Mouse (Mus musculus) kidney, adult 2 months (tissue): ENCODE measurements around the gene Tmem128. TPM values are rescaled to one million over a fixed set of nuclear protein-coding genes. Genes with fewer than 3 reads are reported as not detected.
A peak's percentile ranks its signal among the peaks of the same experiment; 100 is the strongest.

Experiments
- DNase-seq: peaks from one replicate; pipeline ENCODE4 v3.0.0; 2021
- H3K27ac ChIP-seq: fragments of 200-500 bp; 2 replicates; pipeline ENCODE4 v1.5.1; 2012; ENCODE audit warnings: low read depth, low read length, control low read depth, inconsistent platforms; ENCODE audit not compliant: insufficient read depth
- H3K27me3 ChIP-seq: fragments of 200-500 bp; replicated peaks from 2 replicates; pipeline ENCODE4 v1.6.1; 2012; ENCODE audit warnings: mild to moderate bottlenecking, moderate library complexity, low read length, inconsistent platforms; ENCODE audit not compliant: control insufficient read depth, insufficient read depth
- H3K36me3 ChIP-seq: fragments of 200-500 bp; 2 replicates; pipeline ENCODE4 v1.6.1; 2012; ENCODE audit warnings: mild to moderate bottlenecking, moderate library complexity, low read length, inconsistent platforms; ENCODE audit not compliant: control insufficient read depth, insufficient read depth
- H3K4me1 ChIP-seq: fragments of 200-500 bp; 2 replicates; pipeline ENCODE4 v1.6.1; 2011; ENCODE audit warnings: low read length; ENCODE audit not compliant: control insufficient read depth, insufficient read depth
- H3K4me3 ChIP-seq: fragments of 200-500 bp; 2 replicates; pipeline ENCODE4 v1.5.1; 2011; ENCODE audit warnings: mild to moderate bottlenecking, low read depth, low read length, control low read depth; ENCODE audit not compliant: insufficient read depth
- CTCF ChIP-seq: fragments of 200-500 bp; conservative IDR thresholded peaks from 2 replicates; pipeline ENCODE4 v1.5.1; 2011; ENCODE audit warnings: low read depth, mild to moderate bottlenecking, control low read depth, low read length, moderate library complexity, mixed read lengths; ENCODE audit not compliant: insufficient read depth, insufficient read length
- POLR2A ChIP-seq: fragments of 200-500 bp; IDR thresholded peaks from one replicate; pipeline ENCODE4 v1.6.1; 2011; ENCODE audit warnings: low read depth, low read length, control low read depth
- WGBS: fragments of 180-500 bp; shearing (Covaris S2); methylation state at CpG from one replicate; pipeline ENCODE4 v1.1.7; 2018; 5-methylcytosine and 5-hydroxymethylcytosine counted together
- polyA plus RNA-seq: library from polyadenylated mRNA; depleted of rRNA; stranded (reverse); fragments of >200 nt; gene quantifications from 2 replicates; pipeline ENCODE4 v1.2.3, GENCODE M21; 2012; rRNA removed

Gene Tmem128
- polyA plus RNA-seq: 33.3 and 40.6 TPM in 2 replicates

- no peaks in the 10 kb centered on the region; the same call in 1 of the 2 replicates for H3K36me3 ChIP-seq
- peak; percentile 73 for DNase-seq
- H3K4me3 ChIP-seq: peak within 1 kb of the TSS; percentile 96
- H3K27me3 ChIP-seq: no peaks in the 10 kb centered on the region
- H3K4me1 ChIP-seq: no peaks in the 10 kb centered on the region
- TF ChIP-seq POLR2A (peak; percentile 79), CTCF (no peak)
- under 1% methylated on average over 40 of the region's 40 CpGs for WGBS
- peak within 1 kb of the TSS; percentile 79 for H3K27ac ChIP-seq
Observed at GRCm38 (mm10) chr5:38260107-38260682, at the start of gene Tmem128. Gene Tmem128, plus strand, starts transcription at chr5:38260185.

- Histone ChIP-seq H3K36me3 (no peaks in the 10 kb centered on the region), H3K4me3 (no peak overlapping the region), H3K4me1 (no peaks in the 10 kb centered on the region), H3K27me3 (no peaks in the 10 kb centered on the region), H3K27ac (no peak overlapping the region)
- TF ChIP-seq CTCF (no peak), POLR2A (no peak)
- WGBS: 86% methylated on average over 8 of the region's 8 CpGs
- no peak for DNase-seq
Observed at GRCm38 (mm10) chr5:38211691-38212090, 48.3 kb upstream of the Tmem128 start.

GRCm38 (mm10) chr5:38213009-38213408 is 47.0 kb upstream of the Tmem128 start:
- no peak overlapping the region for H3K27ac ChIP-seq
- H3K4me1 ChIP-seq: no peaks in the 10 kb centered on the region
- H3K36me3 ChIP-seq: no peaks in the 10 kb centered on the region
- no peak overlapping the region for H3K4me3 ChIP-seq
- 84% methylated on average over 6 of the region's 6 CpGs for WGBS
- no peak for DNase-seq
- TF ChIP-seq POLR2A (no peak), CTCF (no peak)
- no peaks in the 10 kb centered on the region for H3K27me3 ChIP-seq

GRCm38 (mm10) chr5:38219771-38220307 is 40.1 kb upstream of the Tmem128 start:
- H3K36me3 ChIP-seq: no peaks in the 10 kb centered on the region
- WGBS: under 1% methylated on average over 35 of the region's 35 CpGs
- H3K27me3 ChIP-seq: no peaks in the 10 kb centered on the region
- H3K27ac ChIP-seq: 0 out of 2 replicates have a peak overlapping the region, but pooled peaks have one; percentile 29
- peak overlapping the region; percentile 80 for H3K4me3 ChIP-seq
- 0 out of 2 replicates have a peak, but pooled peaks cover 3% of the 10 kb centered on the region for H3K4me1 ChIP-seq
- TF ChIP-seq POLR2A (no peak), CTCF (no peak)
- DNase-seq: no peak

GRCm38 (mm10) chr5:38220328-38220912 is 39.6 kb upstream of the Tmem128 start, which contains the start of the genes Zbtb49 and Lyar:
Gene Zbtb49, minus strand, starts transcription at chr5:38220457.
Gene Lyar, plus strand, starts transcription at chr5:38220470.
- no peaks in the 10 kb centered on the region for H3K36me3 ChIP-seq
- under 1% methylated on average over 55 of the region's 55 CpGs for WGBS

GRCm38 (mm10) chr5:38235422-38235821 is 24.6 kb upstream of the Tmem128 start:
- Histone ChIP-seq H3K4me1 (no peaks in the 10 kb centered on the region), H3K4me3 (no peak overlapping the region), H3K27me3 (no peaks in the 10 kb centered on the region), H3K36me3 (peaks cover 1% of the 10 kb centered on the region; the same call in 1 of the 2 replicates), H3K27ac (no peak overlapping the region)
- TF ChIP-seq CTCF (peak; percentile 68), POLR2A (no peak)
- 66% methylated on average over 4 of the region's 4 CpGs for WGBS
- peak; percentile 30 for DNase-seq

More at GRCm38 (mm10) chr5:38220328-38220912, 39.6 kb upstream of the Tmem128 start, which contains the start of the genes Zbtb49 and Lyar:
- Histone ChIP-seq H3K27me3 (no peaks in the 10 kb centered on the region), H3K4me1 (0 out of 2 replicates have a peak, but pooled peaks cover 3% of the 10 kb centered on the region), H3K4me3 (peak within 1 kb of the TSS; percentile 80), H3K27ac (0 out of 2 replicates have a peak within 1 kb of the TSS, but pooled peaks have one; percentile 29)
- DNase-seq: peak; percentile 95
- TF ChIP-seq POLR2A (peak; percentile 30), CTCF (no peak)

GRCm38 (mm10) chr5:38236627-38237026 is 23.4 kb upstream of the Tmem128 start:
- TF ChIP-seq CTCF (no peak), POLR2A (no peak)
- Histone ChIP-seq H3K27me3 (no peaks in the 10 kb centered on the region), H3K4me3 (no peak overlapping the region), H3K27ac (no peak overlapping the region), H3K4me1 (no peaks in the 10 kb centered on the region), H3K36me3 (no peaks in the 10 kb centered on the region)
- 96% methylated on average over 2 of the region's 2 CpGs for WGBS
- DNase-seq: no peak
